Mouse (Mus musculus) right cerebral cortex, postnatal 10 days (tissue): ENCODE data around the gene Cenpu.
A peak's percentile ranks its signal among the peaks of the same experiment; 100 is the strongest.

Source experiments
- DNase-seq, 2 experiments: peaks; one replicate each; pipeline ENCODE4 v3.0.0; 2021; ENCODE audit warnings: low spot score in 2 of 2

The Cenpu gene

GRCm38 (mm10) chr8:46599314-46599904, 47.6 kb downstream of the Cenpu start:
- DNase-seq: no peak

GRCm38 (mm10) chr8:46600959-46601707, 49.3 kb downstream of the Cenpu start:
- DNase-seq: no peak

GRCm38 (mm10) chr8:46603587-46603986, 51.8 kb downstream of the Cenpu start:
- no peak for DNase-seq

- DNase-seq: no peak
Measured at GRCm38 (mm10) chr8:46606930-46607329, 55.1 kb downstream of the Cenpu start.

- no peak for DNase-seq
Measured at GRCm38 (mm10) chr8:46611557-46611956, 59.7 kb downstream of the Cenpu start.

GRCm38 (mm10) chr8:46612913-46613312, 61.1 kb downstream of the Cenpu start:
- no peak for DNase-seq

- DNase-seq: no peak
Measured at GRCm38 (mm10) chr8:46613377-46613776, 61.5 kb downstream of the Cenpu start.

- no peak for DNase-seq
Measured at GRCm38 (mm10) chr8:46615936-46616335, 64.1 kb downstream of the Cenpu start.

- DNase-seq: peak; percentile 96
Measured at GRCm38 (mm10) chr8:46616879-46617689, 65.3 kb downstream of the Cenpu start, which contains the start of the genes Primpol and Casp3. TSS of gene Primpol (minus strand) at chr8:46617212. TSS of gene Casp3 (plus strand) at chr8:46617291.

- peak in 1 of 2 experiments; percentile 24 for DNase-seq
Measured at GRCm38 (mm10) chr8:46617690-46618620, 66.1 kb downstream of the Cenpu start.

- DNase-seq: no peak
Measured at GRCm38 (mm10) chr8:46618639-46619320, 67.0 kb downstream of the Cenpu start.

- DNase-seq: no peak
Measured at GRCm38 (mm10) chr8:46622446-46623270, 70.8 kb downstream of the Cenpu start.

- no peak for DNase-seq
Measured at GRCm38 (mm10) chr8:46625166-46625565, 73.3 kb downstream of the Cenpu start.

GRCm38 (mm10) chr8:46626642-46627041, 74.8 kb downstream of the Cenpu start:
- DNase-seq: no peak

- DNase-seq: no peak
Measured at GRCm38 (mm10) chr8:46627881-46628280, 76.1 kb downstream of the Cenpu start.

- no peak for DNase-seq
Measured at GRCm38 (mm10) chr8:46628645-46629044, 76.8 kb downstream of the Cenpu start.
